Mouse (Mus musculus): ENCODE measurements around the gene Sh2b2. TPM values are rescaled to one million over a fixed set of nuclear protein-coding genes. Genes with fewer than 3 reads are reported as not detected.
"Not testable (repeated sequence)": the region's sequence is repeated elsewhere in the genome, so short reads cannot be mapped to it uniquely, and the experiment has no call there.

Gene Sh2b2
- polyA plus RNA-seq, 1 experiment = 1.3 TPM

GRCm38 (mm10) chr5:136217004-136217665, 29.2 kb downstream of the Sh2b2 start:
- no peak for TF ChIP-seq POLR2A (IDR thresholded peaks at IDR 0.05; ENCODE audit: low read depth, low read length)
- TF ChIP-seq CTCF (IDR thresholded peaks at IDR 0.05; ENCODE audit: borderline replicate concordance, insufficient read depth, low read length) = no peak
- H3K4me3 ChIP-seq (ENCODE audit: insufficient read depth, low read length) = no peak overlapping the region
- H3K4me1 ChIP-seq (ENCODE audit: control insufficient read depth, insufficient read depth, low read length) = no peaks in the 10 kb centered on the region
- H3K27ac ChIP-seq (ENCODE audit: insufficient read depth, low read length) = no peak overlapping the region

- Histone ChIP-seq H3K4me1 (ENCODE audit: control insufficient read depth, insufficient read depth, low read length) (no peaks in the 10 kb centered on the region), H3K4me3 (ENCODE audit: insufficient read depth, low read length) (no peak overlapping the region), H3K27ac (ENCODE audit: insufficient read depth, low read length) (no peak overlapping the region)
- TF ChIP-seq CTCF (IDR thresholded peaks at IDR 0.05; ENCODE audit: borderline replicate concordance, insufficient read depth, low read length) (no peak), POLR2A (IDR thresholded peaks at IDR 0.05; ENCODE audit: low read depth, low read length) (no peak)
Observed at GRCm38 (mm10) chr5:136215958-136216357, 30.4 kb downstream of the Sh2b2 start.

GRCm38 (mm10) chr5:136215211-136215610, 31.1 kb downstream of the Sh2b2 start:
- Histone ChIP-seq H3K4me3 (ENCODE audit: insufficient read depth, low read length) (no peak overlapping the region), H3K27ac (ENCODE audit: insufficient read depth, low read length) (no peak overlapping the region), H3K4me1 (ENCODE audit: control insufficient read depth, insufficient read depth, low read length) (no peaks in the 10 kb centered on the region)
- TF ChIP-seq POLR2A (IDR thresholded peaks at IDR 0.05; ENCODE audit: low read depth, low read length) (no peak), CTCF (IDR thresholded peaks at IDR 0.05; ENCODE audit: borderline replicate concordance, insufficient read depth, low read length) (no peak)

GRCm38 (mm10) chr5:136213716-136214115, 32.6 kb downstream of the Sh2b2 start:
- no peaks in the 10 kb centered on the region for H3K4me1 ChIP-seq (ENCODE audit: control insufficient read depth, insufficient read depth, low read length)
- no peak overlapping the region for H3K4me3 ChIP-seq (ENCODE audit: insufficient read depth, low read length)
- H3K27ac ChIP-seq (ENCODE audit: insufficient read depth, low read length) = no peak overlapping the region
- TF ChIP-seq CTCF (IDR thresholded peaks at IDR 0.05; ENCODE audit: borderline replicate concordance, insufficient read depth, low read length) = no peak
- no peak for TF ChIP-seq POLR2A (IDR thresholded peaks at IDR 0.05; ENCODE audit: low read depth, low read length)

- Histone ChIP-seq H3K4me1 (ENCODE audit: control insufficient read depth, insufficient read depth, low read length) (no peaks in the 10 kb centered on the region), H3K4me3 (ENCODE audit: insufficient read depth, low read length) (no peak overlapping the region), H3K27ac (ENCODE audit: insufficient read depth, low read length) (no peak overlapping the region)
- TF ChIP-seq POLR2A (IDR thresholded peaks at IDR 0.05; ENCODE audit: low read depth, low read length) = no peak
- TF ChIP-seq CTCF (IDR thresholded peaks at IDR 0.05; ENCODE audit: borderline replicate concordance, insufficient read depth, low read length) = no peak
Observed at GRCm38 (mm10) chr5:136212716-136213115, 33.6 kb downstream of the Sh2b2 start.

GRCm38 (mm10) chr5:136211341-136212102, 34.8 kb downstream of the Sh2b2 start:
- H3K27ac ChIP-seq (ENCODE audit: insufficient read depth, low read length); H3K4me3 ChIP-seq (ENCODE audit: insufficient read depth, low read length); H3K4me1 ChIP-seq (ENCODE audit: control insufficient read depth, insufficient read depth, low read length): not testable (repeated sequence)

DNA sequence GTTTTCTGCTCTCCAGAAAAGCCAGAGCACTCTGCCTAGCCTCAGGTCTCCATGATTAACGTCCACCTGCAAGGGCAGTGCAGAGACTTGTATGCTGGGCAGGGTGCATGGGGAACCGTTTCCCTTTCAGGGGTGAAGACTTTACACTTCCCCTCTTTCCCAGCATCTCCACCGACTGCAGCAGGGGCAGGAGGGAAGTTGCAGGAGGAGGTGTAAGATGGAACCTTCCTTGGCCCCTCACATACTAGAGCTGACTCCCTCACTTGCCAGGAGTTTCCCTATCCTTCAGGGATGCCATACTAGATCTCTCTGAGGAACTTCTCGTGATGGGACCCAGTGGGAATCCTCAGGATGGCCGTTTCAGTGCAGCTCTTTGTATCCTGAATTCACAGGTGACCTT, 35.8 kb downstream of the Sh2b2 start:
- H3K4me3 ChIP-seq (ENCODE audit: insufficient read depth, low read length) = no peak overlapping the region
- no peaks in the 10 kb centered on the region for H3K4me1 ChIP-seq (ENCODE audit: control insufficient read depth, insufficient read depth, low read length)
- TF ChIP-seq POLR2A (IDR thresholded peaks at IDR 0.05; ENCODE audit: low read depth, low read length) (no peak), CTCF (IDR thresholded peaks at IDR 0.05; ENCODE audit: borderline replicate concordance, insufficient read depth, low read length) (no peak)
- no peak overlapping the region for H3K27ac ChIP-seq (ENCODE audit: insufficient read depth, low read length)

- TF ChIP-seq POLR2A (IDR thresholded peaks at IDR 0.05; ENCODE audit: low read depth, low read length) (no peak), CTCF (IDR thresholded peaks at IDR 0.05; ENCODE audit: borderline replicate concordance, insufficient read depth, low read length) (peak; percentile 58; the same call in 1 of the 2 replicates)
- H3K27ac ChIP-seq (ENCODE audit: insufficient read depth, low read length) = no peak overlapping the region
- H3K4me1 ChIP-seq (ENCODE audit: control insufficient read depth, insufficient read depth, low read length) = no peaks in the 10 kb centered on the region
- H3K4me3 ChIP-seq (ENCODE audit: insufficient read depth, low read length) = no peak overlapping the region
Observed at GRCm38 (mm10) chr5:136201832-136202231, 44.5 kb downstream of the Sh2b2 start.

DNA sequence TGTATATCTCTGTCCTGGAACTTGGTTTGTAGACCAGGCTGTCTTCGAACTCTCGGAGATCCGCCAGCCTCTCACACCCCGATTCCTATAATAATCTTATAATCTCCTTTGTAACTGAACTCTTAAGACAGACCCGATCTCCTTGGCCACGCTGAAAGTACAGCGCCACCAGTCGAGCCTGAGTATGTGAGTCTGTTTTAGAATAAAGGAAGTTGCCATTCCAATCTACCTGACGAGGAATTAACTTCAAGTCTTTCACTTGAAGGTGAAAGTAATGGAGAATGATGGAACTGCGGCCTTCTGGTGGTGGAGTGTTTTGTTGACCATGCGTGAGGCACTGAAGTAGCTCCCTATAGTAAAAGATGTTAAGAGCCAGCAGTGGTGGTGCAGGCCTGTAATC, 46.8 kb downstream of the Sh2b2 start:
- peak overlapping the region; percentile 3; the same call in 1 of the 2 replicates for H3K27ac ChIP-seq (ENCODE audit: insufficient read depth, low read length)
- TF ChIP-seq POLR2A (IDR thresholded peaks at IDR 0.05; ENCODE audit: low read depth, low read length) (no peak), CTCF (IDR thresholded peaks at IDR 0.05; ENCODE audit: borderline replicate concordance, insufficient read depth, low read length) (no peak)
- H3K4me3 ChIP-seq (ENCODE audit: insufficient read depth, low read length) = peak overlapping the region; percentile 90
- H3K4me1 ChIP-seq (ENCODE audit: control insufficient read depth, insufficient read depth, low read length) = no peaks in the 10 kb centered on the region
